Mouse (Mus musculus): ENCODE data around the gene Slc29a3. TPM values are rescaled to one million over a fixed set of nuclear protein-coding genes. Genes with fewer than 3 reads are reported as not detected.
"Not testable (repeated sequence)": the region's sequence is repeated elsewhere in the genome, so short reads cannot be mapped to it uniquely, and the experiment has no call there.

The Slc29a3 gene
- polyA plus RNA-seq, 1 experiment from 2014 or later, result 12.7 TPM

DNA sequence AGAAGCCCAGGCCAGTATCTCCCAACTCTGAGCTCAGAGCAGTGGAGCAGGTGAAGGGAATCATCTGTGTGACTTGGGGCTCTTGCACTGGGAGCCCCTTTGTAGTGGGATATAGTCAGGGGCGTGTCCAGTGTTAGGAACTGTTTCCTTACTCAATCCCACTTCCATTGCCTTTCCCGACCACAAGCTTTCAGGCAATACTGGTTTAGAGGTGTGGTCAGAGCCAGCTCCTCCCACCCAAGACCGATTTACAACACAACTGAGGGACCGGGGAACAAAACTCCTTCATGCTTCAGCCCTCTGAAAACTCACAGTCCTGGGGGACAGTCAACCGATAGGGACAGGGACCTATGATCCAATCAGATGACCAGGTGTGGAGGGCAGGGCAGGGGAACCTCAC is 32.1 kb downstream of the Slc29a3 start:
- peaks cover 20% of the 10 kb centered on the region for H3K36me3 ChIP-seq (ENCODE audit: poor library complexity, severe bottlenecking)
- no peaks in the 10 kb centered on the region for H3K27me3 ChIP-seq
- H3K4me2 ChIP-seq, result no peak overlapping the region
- H3K9ac ChIP-seq, result no peak overlapping the region
- H3K9me3 ChIP-seq (replicated peaks), result no peaks in the 10 kb centered on the region
- ATAC-seq, result no peak
- H3K4me1 ChIP-seq, result peaks cover 14% of the 10 kb centered on the region
- H3K27ac ChIP-seq, result no peak overlapping the region
- no peak overlapping the region for H3K4me3 ChIP-seq
- 77% methylated on average over 5 of the region's 5 CpGs for WGBS

DNA sequence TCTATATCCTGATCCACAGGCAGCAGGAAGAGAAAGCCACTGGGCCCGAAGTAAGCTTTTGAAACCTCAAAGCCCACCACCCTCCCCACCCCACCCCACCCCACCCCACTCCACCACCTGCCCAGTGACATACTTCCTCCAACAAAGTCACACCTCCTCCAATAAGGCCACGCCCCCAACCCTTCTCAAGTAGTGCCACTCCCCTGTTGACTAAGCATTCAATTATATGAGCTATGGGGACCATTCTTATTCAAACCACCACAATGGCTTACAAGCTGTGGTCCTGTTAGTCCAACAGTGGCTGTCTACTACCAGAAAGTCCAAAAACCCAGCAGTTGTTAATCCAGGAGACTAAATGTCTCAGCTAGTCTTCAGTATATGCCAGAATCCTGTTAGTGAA is 34.1 kb downstream of the Slc29a3 start:
- Histone ChIP-seq H3K4me2 (no peak overlapping the region), H3K27me3 (no peaks in the 10 kb centered on the region), H3K4me1 (peaks cover 14% of the 10 kb centered on the region), H3K36me3 (ENCODE audit: poor library complexity, severe bottlenecking) (peaks cover 31% of the 10 kb centered on the region), H3K27ac (no peak overlapping the region), H3K4me3 (no peak overlapping the region), H3K9ac (no peak overlapping the region), H3K9me3 (replicated peaks) (peaks cover 10% of the 10 kb centered on the region; the same call in 1 of the 2 replicates)
- ATAC-seq, result no peak
- WGBS, result 90% methylated on average over 2 of the region's 2 CpGs

DNA sequence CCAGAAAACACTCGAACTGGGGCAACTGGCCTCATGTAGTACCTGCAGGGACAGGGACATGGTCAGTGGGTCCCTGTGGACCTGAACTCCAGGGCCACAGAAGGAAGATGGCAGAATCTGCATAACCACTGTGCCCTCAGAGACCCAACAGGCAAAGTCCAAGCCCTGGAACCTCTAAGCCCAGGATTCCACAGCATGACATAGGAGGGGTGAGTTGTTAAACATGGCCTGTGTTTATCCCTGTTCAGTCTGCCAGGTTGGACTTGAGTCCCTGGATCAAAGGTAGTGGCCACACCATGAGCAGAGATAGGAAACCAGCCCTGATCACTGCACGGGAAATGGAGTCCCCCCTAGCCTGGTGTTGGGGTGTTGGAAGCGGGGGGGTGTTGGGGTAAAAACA is 36.1 kb downstream of the Slc29a3 start:
- no peak overlapping the region for H3K27ac ChIP-seq
- H3K4me2 ChIP-seq, result no peak overlapping the region
- peaks cover 10% of the 10 kb centered on the region; the same call in 1 of the 2 replicates for H3K9me3 ChIP-seq (replicated peaks)
- peaks cover 7% of the 10 kb centered on the region for H3K4me1 ChIP-seq
- no peak overlapping the region for H3K4me3 ChIP-seq
- no peak for ATAC-seq
- peaks cover 34% of the 10 kb centered on the region for H3K36me3 ChIP-seq (ENCODE audit: poor library complexity, severe bottlenecking)
- no peaks in the 10 kb centered on the region for H3K27me3 ChIP-seq
- H3K9ac ChIP-seq, result no peak overlapping the region
- 94% methylated on average over 3 of the region's 3 CpGs for WGBS

DNA sequence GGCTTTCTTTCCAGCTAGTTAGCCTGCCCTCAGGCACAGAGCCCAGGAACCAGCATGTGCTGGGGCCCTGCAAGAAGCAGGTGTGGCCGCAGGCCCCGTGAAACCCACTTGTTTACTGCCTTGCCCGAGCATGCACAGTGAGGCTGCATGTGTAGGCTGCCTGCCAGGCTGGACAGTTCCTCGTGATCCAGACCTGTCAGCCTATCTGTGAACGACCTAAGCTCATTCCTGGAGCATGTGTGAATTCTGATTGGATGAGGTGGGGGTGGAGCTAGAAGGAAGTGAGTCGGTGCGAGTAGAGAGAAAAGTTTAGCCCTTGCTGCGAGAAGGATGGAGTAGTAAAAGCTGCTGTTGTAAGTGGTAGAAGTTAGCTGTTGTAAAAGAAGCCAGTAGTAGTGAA is 40.3 kb downstream of the Slc29a3 start:
- H3K27ac ChIP-seq; H3K4me3 ChIP-seq; H3K9me3 ChIP-seq (replicated peaks); H3K4me2 ChIP-seq; ATAC-seq; H3K9ac ChIP-seq; H3K27me3 ChIP-seq; H3K4me1 ChIP-seq: not testable (repeated sequence)
- 66% methylated on average over 8 of the region's 8 CpGs for WGBS
- peaks cover 28% of the 10 kb centered on the region for H3K36me3 ChIP-seq (ENCODE audit: poor library complexity, severe bottlenecking)

DNA sequence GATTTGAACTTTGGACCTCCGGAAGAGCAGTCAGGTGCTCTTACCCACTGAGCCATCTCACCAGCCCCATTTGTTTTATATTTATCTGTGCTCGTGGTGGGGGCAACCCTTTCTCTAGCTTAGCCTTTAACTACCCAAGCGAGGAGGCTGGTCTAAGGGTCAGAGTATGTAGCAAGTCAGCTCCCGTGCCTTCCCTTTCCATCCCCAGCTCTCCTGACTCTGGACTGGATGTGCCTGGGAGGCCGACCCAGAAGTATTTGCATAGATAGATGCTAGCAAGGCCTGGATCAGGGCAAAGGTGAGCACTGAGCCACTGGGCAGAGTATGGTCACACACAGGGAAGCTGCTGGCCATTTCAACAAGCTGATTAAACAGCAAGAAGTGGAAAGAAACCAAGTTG is 43.8 kb downstream of the Slc29a3 start:
- no peak for ATAC-seq
- Histone ChIP-seq H3K9ac (no peak overlapping the region), H3K4me1 (no peaks in the 10 kb centered on the region), H3K27me3 (no peaks in the 10 kb centered on the region), H3K9me3 (replicated peaks) (peaks cover 1% of the 10 kb centered on the region; the same call in 1 of the 2 replicates), H3K4me3 (no peak overlapping the region), H3K4me2 (no peak overlapping the region), H3K27ac (no peak overlapping the region), H3K36me3 (ENCODE audit: poor library complexity, severe bottlenecking) (peaks cover 6% of the 10 kb centered on the region)
- WGBS, result 93% methylated on average over 5 of the region's 5 CpGs

DNA sequence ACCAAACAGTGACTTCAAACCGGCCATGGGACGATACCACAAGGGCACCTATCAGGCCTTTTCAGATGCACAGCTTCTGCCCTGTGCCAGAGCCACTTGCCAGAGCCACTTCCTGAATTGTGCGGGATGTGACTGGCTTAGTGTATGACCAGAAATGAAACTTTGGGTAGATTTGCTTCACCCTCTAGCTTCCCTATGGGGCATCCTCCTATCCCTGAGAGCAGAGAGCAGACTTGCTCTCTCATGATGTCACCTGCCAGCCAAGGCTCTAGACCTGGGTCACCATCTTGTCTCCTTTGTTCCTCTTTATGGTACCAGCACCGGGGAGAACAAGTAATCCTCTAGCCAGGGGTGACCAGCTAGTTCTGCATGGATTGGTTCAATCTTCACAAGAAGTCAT is 46.3 kb downstream of the Slc29a3 start:
- no peaks in the 10 kb centered on the region for H3K27me3 ChIP-seq
- H3K4me2 ChIP-seq, result no peak overlapping the region
- no peak overlapping the region for H3K9ac ChIP-seq
- H3K36me3 ChIP-seq (ENCODE audit: poor library complexity, severe bottlenecking), result no peaks in the 10 kb centered on the region
- H3K9me3 ChIP-seq (replicated peaks), result no peaks in the 10 kb centered on the region
- 87% methylated on average over 4 of the region's 4 CpGs for WGBS
- H3K27ac ChIP-seq, result no peak overlapping the region
- ATAC-seq, result no peak
- H3K4me3 ChIP-seq, result no peak overlapping the region
- H3K4me1 ChIP-seq, result no peaks in the 10 kb centered on the region

DNA sequence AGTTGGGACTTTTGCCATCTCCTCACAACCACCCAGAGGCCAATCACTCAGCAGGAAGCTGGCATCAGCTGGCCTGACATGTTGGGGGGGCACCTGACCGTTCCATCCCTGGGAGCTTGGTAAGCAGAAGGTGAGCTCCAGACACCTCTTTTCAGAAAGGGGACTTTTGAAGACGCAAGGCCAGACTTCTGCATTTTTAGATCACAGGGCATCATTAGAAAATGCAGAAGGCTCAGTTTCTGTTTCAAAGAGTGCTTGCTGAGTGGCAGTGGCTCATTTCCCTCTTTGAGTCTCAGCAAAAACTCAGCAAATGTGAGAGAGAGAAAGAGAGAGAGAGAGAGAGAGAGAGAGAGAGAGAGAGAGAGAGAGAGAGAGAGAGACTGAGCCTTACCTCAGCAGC is 47.5 kb downstream of the Slc29a3 start:
- no peaks in the 10 kb centered on the region for H3K4me1 ChIP-seq
- H3K27me3 ChIP-seq, result no peaks in the 10 kb centered on the region; the same call in 1 of the 2 replicates
- no peak overlapping the region for H3K9ac ChIP-seq
- no peaks in the 10 kb centered on the region for H3K9me3 ChIP-seq (replicated peaks)
- no peak for ATAC-seq
- H3K4me2 ChIP-seq, result no peak overlapping the region
- H3K4me3 ChIP-seq, result no peak overlapping the region
- H3K36me3 ChIP-seq (ENCODE audit: poor library complexity, severe bottlenecking), result no peaks in the 10 kb centered on the region
- H3K27ac ChIP-seq, result no peak overlapping the region
- WGBS, result 77% methylated on average over 2 of the region's 2 CpGs

DNA sequence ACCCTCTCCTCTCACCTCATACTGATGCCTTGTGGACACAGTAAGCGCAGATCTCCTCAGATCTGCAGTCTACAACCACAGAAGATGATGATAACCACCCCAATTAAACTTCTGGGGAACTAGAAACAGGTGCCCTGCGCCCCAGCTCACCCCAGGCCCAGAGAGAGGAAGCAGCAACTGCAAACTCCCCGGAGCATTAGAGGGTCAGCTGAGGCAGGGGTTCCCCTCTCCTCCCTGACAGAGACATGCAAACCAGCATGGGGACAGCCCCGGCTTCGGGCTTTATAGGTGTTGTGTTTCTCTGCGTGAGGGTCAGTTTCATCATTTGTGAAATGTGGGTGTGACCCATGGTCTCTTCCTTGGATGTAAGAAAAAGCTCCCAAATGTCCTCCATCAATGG is 54.8 kb downstream of the Slc29a3 start:
- no peak overlapping the region for H3K4me3 ChIP-seq
- 87% methylated on average over 6 of the region's 6 CpGs for WGBS
- no peaks in the 10 kb centered on the region; the same call in 1 of the 2 replicates for H3K4me1 ChIP-seq
- H3K4me2 ChIP-seq, result no peak overlapping the region
- H3K9me3 ChIP-seq (replicated peaks), result no peaks in the 10 kb centered on the region
- no peak for ATAC-seq
- H3K36me3 ChIP-seq (ENCODE audit: poor library complexity, severe bottlenecking), result no peaks in the 10 kb centered on the region
- H3K27ac ChIP-seq, result no peak overlapping the region
- no peak overlapping the region for H3K9ac ChIP-seq
- H3K27me3 ChIP-seq, result peaks cover 7% of the 10 kb centered on the region

DNA sequence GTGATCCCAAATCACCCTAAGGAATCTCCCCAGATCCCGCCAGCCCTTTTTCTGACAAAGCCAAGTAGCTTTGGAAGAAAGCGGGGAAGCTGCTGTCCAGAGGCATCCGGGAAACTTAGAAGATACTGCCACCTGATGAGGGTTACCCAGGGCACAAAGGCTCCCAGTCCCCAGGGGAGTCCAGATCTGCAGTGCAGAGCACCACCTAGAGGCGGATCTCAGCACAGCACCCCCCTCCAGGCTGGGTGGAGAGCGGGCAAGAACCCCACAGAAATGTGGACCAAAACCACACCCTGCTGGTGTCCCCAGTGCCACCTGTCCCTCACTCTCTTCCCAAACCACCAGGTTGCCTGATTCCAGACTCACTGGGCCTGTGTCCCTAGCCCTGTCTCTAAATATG is 55.6 kb downstream of the Slc29a3 start:
- Histone ChIP-seq H3K9me3 (replicated peaks) (no peaks in the 10 kb centered on the region), H3K27ac (no peak overlapping the region), H3K9ac (no peak overlapping the region), H3K4me1 (peaks cover 6% of the 10 kb centered on the region; the same call in 1 of the 2 replicates), H3K27me3 (peaks cover 7% of the 10 kb centered on the region), H3K4me3 (no peak overlapping the region), H3K4me2 (no peak overlapping the region), H3K36me3 (ENCODE audit: poor library complexity, severe bottlenecking) (no peaks in the 10 kb centered on the region)
- ATAC-seq, result peak; percentile 57; the same call in 1 of the 2 replicates
- WGBS, result 10% methylated on average over 5 of the region's 5 CpGs

DNA sequence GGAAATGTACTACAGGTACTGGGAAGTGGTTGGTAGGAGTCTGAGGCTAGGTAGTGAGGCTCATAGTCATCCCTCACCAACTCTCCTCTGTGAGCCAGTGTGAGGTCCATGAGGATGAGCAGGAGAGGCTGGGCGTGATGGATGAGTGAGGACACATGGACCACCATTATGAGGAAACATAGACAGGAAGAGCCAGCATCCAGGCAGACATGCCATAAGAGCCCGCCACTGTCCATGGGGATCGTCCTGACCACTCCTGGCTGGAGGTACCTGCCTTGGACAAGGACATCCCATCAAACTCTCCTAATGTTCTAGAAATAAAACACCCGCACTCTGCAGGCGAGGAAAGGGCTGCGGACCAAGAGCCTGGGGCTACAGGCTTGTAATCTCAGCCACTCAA is 56.2 kb downstream of the Slc29a3 start, which contains the start of gene Cdh23:
TSS of gene Cdh23 (minus strand) at position 101 of the 400 bp plus-strand sequence.
- Histone ChIP-seq H3K4me1 (peaks cover 12% of the 10 kb centered on the region), H3K27ac (no peak within 1 kb of the TSS), H3K36me3 (ENCODE audit: poor library complexity, severe bottlenecking) (no peaks in the 10 kb centered on the region), H3K4me3 (no peak within 1 kb of the TSS), H3K9ac (no peak within 1 kb of the TSS), H3K27me3 (peaks cover 7% of the 10 kb centered on the region), H3K9me3 (replicated peaks) (no peaks in the 10 kb centered on the region), H3K4me2 (no peak within 1 kb of the TSS)
- no peak for ATAC-seq
- WGBS, result 91% methylated on average over 6 of the region's 6 CpGs

DNA sequence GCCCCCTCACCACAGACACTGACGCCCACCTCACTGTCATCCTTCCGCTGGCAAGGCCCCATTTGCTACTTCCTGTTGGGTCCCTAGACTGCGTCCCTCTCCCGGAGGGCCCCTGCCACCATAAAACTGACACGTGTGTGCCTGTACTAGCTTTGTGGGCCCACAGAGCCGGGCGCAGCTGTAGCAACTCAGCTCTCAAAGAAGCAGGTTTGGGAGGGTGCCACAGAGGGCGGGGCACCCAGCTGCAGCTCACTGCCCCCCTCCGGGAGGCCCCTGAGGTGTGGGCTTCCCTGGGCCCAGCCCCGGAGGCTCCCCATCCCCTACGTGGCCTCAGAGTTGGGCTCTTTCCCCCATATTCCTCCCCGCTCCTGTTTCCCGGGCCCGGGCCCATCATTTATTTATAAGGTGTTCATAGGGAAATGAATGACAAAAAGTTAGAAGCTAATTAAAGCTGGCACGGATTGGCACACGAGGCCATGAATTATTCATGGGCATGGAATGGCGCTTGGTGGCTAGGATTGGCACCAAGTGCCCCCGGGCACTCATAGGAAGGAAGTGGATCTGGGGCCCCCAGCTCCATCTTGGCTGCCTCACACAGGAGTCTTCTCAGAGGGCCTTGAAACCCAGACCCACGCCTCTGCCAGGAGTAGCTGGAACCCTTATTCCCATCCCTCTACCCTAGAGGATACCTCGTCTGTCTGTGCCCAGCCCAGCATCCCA is 60.8 kb downstream of the Slc29a3 start:
- no peak overlapping the region for H3K9ac ChIP-seq
- H3K4me3 ChIP-seq, result no peak overlapping the region
- no peaks in the 10 kb centered on the region for H3K36me3 ChIP-seq (ENCODE audit: poor library complexity, severe bottlenecking)
- 59% methylated on average over 20 of the region's 20 CpGs for WGBS
- H3K27me3 ChIP-seq, result peaks cover 35% of the 10 kb centered on the region
- no peak overlapping the region for H3K27ac ChIP-seq
- H3K9me3 ChIP-seq (replicated peaks), result no peaks in the 10 kb centered on the region
- peak overlapping the region; percentile 23 for H3K4me2 ChIP-seq
- peaks cover 17% of the 10 kb centered on the region for H3K4me1 ChIP-seq
- peak; percentile 75 for ATAC-seq

DNA sequence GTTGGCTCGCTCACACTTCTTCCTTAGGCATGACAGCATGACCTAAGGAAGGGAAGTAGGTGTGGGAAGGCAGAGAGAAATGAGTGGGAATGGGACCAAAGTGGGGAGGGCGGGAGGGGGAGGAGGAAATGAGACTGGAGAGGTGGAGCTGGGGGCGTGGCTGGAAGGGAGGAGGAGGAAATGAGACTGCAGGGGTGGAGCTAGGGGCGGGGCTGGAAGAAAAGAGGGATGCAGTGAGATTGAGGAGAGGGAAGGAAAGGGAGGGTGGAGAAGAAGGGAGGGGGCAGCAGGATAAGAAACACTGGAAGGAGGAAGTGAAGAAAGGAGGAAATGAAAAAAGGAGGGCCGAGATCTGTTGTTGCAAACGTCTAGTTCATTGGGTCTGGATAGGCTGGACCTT is 61.6 kb downstream of the Slc29a3 start:
- Histone ChIP-seq H3K4me2 (no peak overlapping the region), H3K9ac (no peak overlapping the region), H3K27me3 (peaks cover 44% of the 10 kb centered on the region), H3K9me3 (replicated peaks) (no peaks in the 10 kb centered on the region), H3K36me3 (ENCODE audit: poor library complexity, severe bottlenecking) (no peaks in the 10 kb centered on the region), H3K4me3 (no peak overlapping the region), H3K27ac (no peak overlapping the region), H3K4me1 (peaks cover 26% of the 10 kb centered on the region)
- ATAC-seq, result no peak
- WGBS, result 56% methylated on average over 6 of the region's 6 CpGs

DNA sequence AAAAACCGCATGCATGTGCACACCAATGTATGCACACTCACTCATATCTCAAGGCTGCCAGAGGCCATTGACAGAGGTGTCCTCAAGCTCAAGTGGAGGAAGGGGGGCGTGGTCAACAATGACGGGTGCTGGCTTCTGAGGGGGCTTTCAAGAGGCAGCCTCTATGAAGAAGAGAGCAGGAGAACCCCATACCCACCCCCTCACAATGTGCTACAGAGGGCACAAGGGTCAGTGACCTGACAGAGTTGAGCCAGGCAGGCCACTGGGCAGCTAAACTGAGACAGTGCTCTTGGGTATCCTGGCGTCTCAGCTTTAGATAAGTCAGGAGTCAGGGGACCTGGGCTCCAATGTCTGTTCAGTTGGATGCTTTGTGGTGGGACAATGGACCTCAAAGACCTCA is 63.2 kb downstream of the Slc29a3 start:
- no peak overlapping the region for H3K27ac ChIP-seq
- peaks cover 59% of the 10 kb centered on the region for H3K27me3 ChIP-seq
- no peaks in the 10 kb centered on the region for H3K9me3 ChIP-seq (replicated peaks)
- WGBS, result 71% methylated on average over 4 of the region's 4 CpGs
- no peak overlapping the region for H3K9ac ChIP-seq
- peaks cover 31% of the 10 kb centered on the region for H3K4me1 ChIP-seq
- ATAC-seq, result no peak
- no peaks in the 10 kb centered on the region for H3K36me3 ChIP-seq (ENCODE audit: poor library complexity, severe bottlenecking)
- no peak overlapping the region for H3K4me3 ChIP-seq
- H3K4me2 ChIP-seq, result no peak overlapping the region

Data from forebrain, embryonic 13.5 days (tissue).